Mouse (Mus musculus): Measurements from ENCODE around the gene Gm4297. TPM values are rescaled to one million over a fixed set of nuclear protein-coding genes. Genes with fewer than 3 reads are reported as not detected.
"Not testable (repeated sequence)": the region's sequence is repeated elsewhere in the genome, so short reads cannot be mapped to it uniquely, and the experiment has no call there.

The Gm4297 gene
- not detected in 2 replicates for polyA plus RNA-seq (2014; fragmentation: Nextera tagmentation; extraction: Ambion mirVana)

GRCm38 (mm10) chrX:24574795-24575194 lies at the start of gene Gm4297:
Gene Gm4297 (minus strand): TSS chrX:24574895.
- not testable (repeated sequence) for H3K4me1 ChIP-seq (ENCODE audit: control insufficient read depth, insufficient read depth, low read length); H3K9me3 ChIP-seq (ENCODE audit: control insufficient read depth, low read depth, low read length); H3K27ac ChIP-seq (ENCODE audit: low read length); H3K4me2 ChIP-seq (replicated peaks; ENCODE audit: low read depth, low read length); ATAC-seq (ENCODE audit: insufficient number of reproducible peaks, insufficient read depth, low FRiP score, low read depth); H3K9ac ChIP-seq (replicated peaks; ENCODE audit: low read depth, low read length); H3K27me3 ChIP-seq (ENCODE audit: control insufficient read depth, insufficient read depth, low read length); H3K4me3 ChIP-seq (ENCODE audit: low read depth, low read length); H3K36me3 ChIP-seq (ENCODE audit: control insufficient read depth, insufficient read depth, low read length)
- WGBS, result 74% methylated on average over 4 of the region's 4 CpGs

Small RNAs within 50 kb of the gene (microRNA-seq; reads per million reads assigned to microRNA genes)
- gene Gm27839 (not detected), gene Gm27910 (not detected)

Other genes with a start within 250 kb of the Gm4297 start
- gene Gm5934, start 74.1 kb downstream of the Gm4297 start, polyA plus RNA-seq (2014; fragmentation: Nextera tagmentation; extraction: Ambion mirVana), result not detected in 2 replicates
- gene Gm5935, start 200.3 kb upstream of the Gm4297 start, polyA plus RNA-seq (2014; fragmentation: Nextera tagmentation; extraction: Ambion mirVana), result not detected in 2 replicates